In the genomic region with DNA sequence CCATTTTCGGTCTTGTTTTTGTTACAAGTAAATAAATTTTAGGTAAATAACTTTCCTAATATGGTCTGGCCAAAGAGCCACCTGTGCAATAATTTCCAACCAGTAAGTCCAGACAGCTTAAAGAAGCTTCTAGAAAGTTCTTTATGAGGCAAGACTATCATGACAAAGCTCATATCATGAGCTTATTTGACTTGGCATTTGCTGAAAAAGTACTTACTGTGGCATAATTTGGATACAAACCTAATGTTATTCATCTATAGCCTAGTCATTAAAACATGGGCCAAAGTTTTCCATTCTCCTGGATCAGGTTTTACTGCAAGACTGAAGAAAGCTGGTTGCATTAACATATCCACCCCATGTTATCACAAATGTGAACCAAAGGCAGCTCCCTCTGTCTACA, we compare ENCODE assay signal across 17 mouse cellular contexts.
"Had no signal": no experiment of that assay in that cellular context is flagged by ENCODE, and none has a peak within 500 bp of the region (broad histone marks: within the 10 kb centered on the region; RNA-seq: fewer than 3 reads in every experiment).

No protein-coding gene starts in this region.

- DNase-seq: retina, postnatal 1 day; right cerebral cortex, adult 18-20 months; right cerebral cortex, postnatal 14 days; right cerebral cortex, postnatal 25 days; right cerebral cortex, postnatal 4 days; spleen, adult 18-20 months; thymus, adult 18-20 months; thymus, adult 2 months; thymus, postnatal 14 days; thymus, postnatal 25 days; thymus, postnatal 36 days; thymus, postnatal 4 days had no signal

- H3K4me1 ChIP-seq: neural tube, embryonic 12.5 days; neural tube, embryonic 15.5 days had no signal

- H3K4me3 ChIP-seq: neural tube, embryonic 12.5 days; neural tube, embryonic 13.5 days; neural tube, embryonic 15.5 days; stomach, embryonic 15.5 days had no signal

- H3K27ac ChIP-seq: neural tube, embryonic 12.5 days; neural tube, embryonic 13.5 days; neural tube, embryonic 15.5 days; stomach, embryonic 15.5 days; stomach, postnatal 0 days had no signal

- H3K27me3 ChIP-seq: neural tube, embryonic 15.5 days; stomach, embryonic 15.5 days had no signal

- H3K4me2 ChIP-seq: neural tube, embryonic 12.5 days; neural tube, embryonic 13.5 days; neural tube, embryonic 15.5 days; stomach, embryonic 15.5 days had no signal

- H3K36me3 ChIP-seq: neural tube, embryonic 12.5 days; neural tube, embryonic 13.5 days; neural tube, embryonic 15.5 days; stomach, embryonic 15.5 days had no signal

- H3K9ac ChIP-seq: neural tube, embryonic 12.5 days; neural tube, embryonic 13.5 days; neural tube, embryonic 15.5 days; stomach, embryonic 15.5 days had no signal

- H3K9me3 ChIP-seq: neural tube, embryonic 12.5 days; neural tube, embryonic 15.5 days; stomach, embryonic 15.5 days had no signal
